Mouse (Mus musculus) stomach, postnatal 0 days (tissue): ENCODE results near the gene Dimt1.

Source experiments
- CTCF ChIP-seq: IDR thresholded peaks from 2 replicates; pipeline ENCODE4 v1.5.1; 2016; ENCODE audit warnings: antibody characterized with exemption, low read depth, mild to moderate bottlenecking, moderate library complexity
- EP300 ChIP-seq: optimal IDR thresholded peaks from 2 replicates; pipeline ENCODE3; 2016; ENCODE audit warnings: antibody characterized with exemption

DNA sequence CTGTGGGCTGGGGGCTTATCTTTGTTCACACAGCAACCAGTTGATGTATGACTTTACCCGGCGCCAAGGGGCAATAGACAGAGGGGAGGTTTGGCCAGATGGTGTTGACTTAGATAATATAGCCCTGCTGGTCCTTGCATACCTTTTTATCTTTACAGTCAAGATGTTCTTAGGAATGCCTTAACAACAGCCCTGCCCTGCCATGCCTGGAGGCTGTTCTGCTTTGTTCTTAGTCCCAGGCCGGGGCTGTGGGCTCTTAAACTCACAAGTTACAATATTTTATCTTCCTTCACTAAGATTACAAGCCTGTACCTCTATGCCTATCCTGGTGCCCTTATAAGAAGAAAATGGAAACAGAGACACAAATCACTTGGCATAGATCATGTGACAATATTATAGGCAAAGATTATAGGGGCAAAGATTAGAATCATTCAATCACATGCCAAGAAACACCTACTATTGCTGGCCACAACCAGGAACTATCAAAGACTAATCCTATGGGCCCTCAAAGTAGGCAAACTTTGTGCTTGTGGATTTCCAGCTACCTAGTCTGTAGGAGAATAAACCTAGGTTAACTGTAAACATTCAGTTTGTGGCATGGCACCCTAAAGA, 33.7 kb upstream of the Dimt1 start:
- TF ChIP-seq CTCF (no peak), EP300 (no peak)
